Mouse (Mus musculus): Measurements from ENCODE around the gene Hs3st2. TPM values are rescaled to one million over a fixed set of nuclear protein-coding genes. Genes with fewer than 3 reads are reported as not detected.

Gene Hs3st2
- polyA plus RNA-seq, 1 experiment from 2014 or later: 0.10 TPM

GRCm38 (mm10) chr7:121517165-121517591 lies 125.5 kb downstream of the Hs3st2 start:
- no peaks in the 10 kb centered on the region for H3K36me3 ChIP-seq (ENCODE audit: control insufficient read depth, insufficient read depth, low read length)
- H3K4me2 ChIP-seq (ENCODE audit: low read depth, low read length): no peak overlapping the region
- H3K4me1 ChIP-seq (replicated peaks; ENCODE audit: control insufficient read depth, insufficient read depth, low read length): no peaks in the 10 kb centered on the region
- ATAC-seq (ENCODE audit: low read depth): no peak
- 65% methylated on average over 3 of the region's 3 CpGs for WGBS
- H3K27me3 ChIP-seq (ENCODE audit: control insufficient read depth, insufficient read depth, low read depth, low read length): no peaks in the 10 kb centered on the region
- H3K27ac ChIP-seq (ENCODE audit: low read length): no peak overlapping the region
- peaks cover 3% of the 10 kb centered on the region for H3K9me3 ChIP-seq (ENCODE audit: control insufficient read depth, low read length)
- H3K9ac ChIP-seq (ENCODE audit: low read length): no peak overlapping the region
- no peak overlapping the region for H3K4me3 ChIP-seq (ENCODE audit: low read length)

DNA sequence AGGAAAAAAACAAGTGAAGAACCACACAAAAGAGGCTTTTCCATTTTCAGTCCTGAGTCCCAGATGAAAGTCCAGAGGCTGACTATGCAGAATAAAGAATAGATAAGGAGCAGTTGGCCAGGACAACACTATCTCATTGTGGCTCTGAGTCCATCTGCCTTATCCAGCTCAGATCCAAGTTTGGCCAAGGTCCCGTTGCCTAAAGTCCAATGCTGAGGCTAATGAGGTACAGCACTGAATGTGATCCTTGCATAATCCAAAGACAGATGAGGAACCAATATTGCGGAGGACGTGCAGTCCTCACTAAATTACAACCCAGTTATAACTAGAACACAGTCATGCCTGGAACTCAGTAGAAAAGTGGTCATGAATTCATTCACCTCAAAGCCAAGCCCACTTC lies 130.5 kb downstream of the Hs3st2 start:
- no peak overlapping the region for H3K4me3 ChIP-seq (ENCODE audit: low read length)
- H3K4me1 ChIP-seq (replicated peaks; ENCODE audit: control insufficient read depth, insufficient read depth, low read length): no peaks in the 10 kb centered on the region
- no peak for ATAC-seq (ENCODE audit: low read depth)
- H3K27ac ChIP-seq (ENCODE audit: low read length): no peak overlapping the region
- H3K36me3 ChIP-seq (ENCODE audit: control insufficient read depth, insufficient read depth, low read length): no peaks in the 10 kb centered on the region
- H3K27me3 ChIP-seq (ENCODE audit: control insufficient read depth, insufficient read depth, low read depth, low read length): no peaks in the 10 kb centered on the region
- H3K4me2 ChIP-seq (ENCODE audit: low read depth, low read length): no peak overlapping the region
- no peak overlapping the region for H3K9ac ChIP-seq (ENCODE audit: low read length)
- WGBS: 81% methylated on average over 3 of the region's 3 CpGs
- peaks cover 3% of the 10 kb centered on the region for H3K9me3 ChIP-seq (ENCODE audit: control insufficient read depth, low read length)

DNA sequence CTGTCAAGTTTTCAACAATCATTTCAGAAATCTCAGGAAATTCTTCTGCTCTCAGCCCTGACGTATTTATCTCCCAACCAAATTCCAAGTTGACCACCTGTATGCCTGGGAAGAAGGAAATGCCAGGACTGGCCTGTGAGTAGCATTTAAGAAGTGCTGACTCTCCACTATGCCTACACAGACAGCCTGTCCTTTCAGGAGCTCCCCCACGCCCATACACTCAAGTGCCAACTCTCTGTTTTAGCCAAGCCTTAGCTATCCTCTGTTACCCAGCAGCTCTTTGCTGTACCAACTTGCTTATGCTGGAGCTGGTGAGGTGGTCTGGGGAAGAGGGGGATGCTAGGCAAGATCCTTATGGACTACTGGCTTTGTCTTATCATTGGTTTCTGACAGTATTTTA lies 137.4 kb downstream of the Hs3st2 start:
- no peak overlapping the region for H3K27ac ChIP-seq (ENCODE audit: low read length)
- H3K9ac ChIP-seq (ENCODE audit: low read length): no peak overlapping the region
- no peaks in the 10 kb centered on the region; the same call in 1 of the 2 replicates for H3K9me3 ChIP-seq (ENCODE audit: control insufficient read depth, low read length)
- H3K4me2 ChIP-seq (ENCODE audit: low read depth, low read length): no peak overlapping the region
- H3K4me3 ChIP-seq (ENCODE audit: low read length): no peak overlapping the region
- no peaks in the 10 kb centered on the region for H3K27me3 ChIP-seq (ENCODE audit: control insufficient read depth, insufficient read depth, low read depth, low read length)
- H3K36me3 ChIP-seq (ENCODE audit: control insufficient read depth, insufficient read depth, low read length): no peaks in the 10 kb centered on the region
- WGBS: 62% methylated on average over 2 of the region's 2 CpGs
- no peaks in the 10 kb centered on the region for H3K4me1 ChIP-seq (replicated peaks; ENCODE audit: control insufficient read depth, insufficient read depth, low read length)
- no peak for ATAC-seq (ENCODE audit: low read depth)

DNA sequence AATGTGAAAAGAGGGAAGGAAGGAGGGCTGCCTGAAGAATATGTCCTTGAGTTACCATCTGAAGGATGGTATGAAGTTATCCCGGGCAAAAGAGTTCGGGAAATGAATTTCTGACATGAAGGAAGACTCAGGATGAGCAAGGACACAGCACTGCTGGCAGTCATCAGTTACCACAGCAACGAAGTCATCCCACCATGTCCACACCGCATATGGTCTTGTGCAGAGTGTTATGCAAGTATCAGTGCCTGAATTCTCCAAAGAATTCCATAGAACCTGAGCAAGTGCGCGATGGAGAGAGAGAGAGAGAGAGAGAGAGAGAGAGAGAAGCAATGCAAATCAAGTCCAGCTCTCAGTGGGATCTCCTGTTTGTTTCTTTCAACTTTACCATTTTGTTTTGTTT lies 142.0 kb downstream of the Hs3st2 start:
- H3K27me3 ChIP-seq (ENCODE audit: control insufficient read depth, insufficient read depth, low read depth, low read length): no peaks in the 10 kb centered on the region
- no peak overlapping the region for H3K4me3 ChIP-seq (ENCODE audit: low read length)
- no peak for ATAC-seq (ENCODE audit: low read depth)
- H3K9ac ChIP-seq (ENCODE audit: low read length): no peak overlapping the region
- H3K36me3 ChIP-seq (ENCODE audit: control insufficient read depth, insufficient read depth, low read length): no peaks in the 10 kb centered on the region
- WGBS: 85% methylated on average over 6 of the region's 6 CpGs
- H3K27ac ChIP-seq (ENCODE audit: low read length): no peak overlapping the region
- H3K9me3 ChIP-seq (ENCODE audit: control insufficient read depth, low read length): no peaks in the 10 kb centered on the region; the same call in 1 of the 2 replicates
- no peak overlapping the region for H3K4me2 ChIP-seq (ENCODE audit: low read depth, low read length)
- no peaks in the 10 kb centered on the region for H3K4me1 ChIP-seq (replicated peaks; ENCODE audit: control insufficient read depth, insufficient read depth, low read length)

DNA sequence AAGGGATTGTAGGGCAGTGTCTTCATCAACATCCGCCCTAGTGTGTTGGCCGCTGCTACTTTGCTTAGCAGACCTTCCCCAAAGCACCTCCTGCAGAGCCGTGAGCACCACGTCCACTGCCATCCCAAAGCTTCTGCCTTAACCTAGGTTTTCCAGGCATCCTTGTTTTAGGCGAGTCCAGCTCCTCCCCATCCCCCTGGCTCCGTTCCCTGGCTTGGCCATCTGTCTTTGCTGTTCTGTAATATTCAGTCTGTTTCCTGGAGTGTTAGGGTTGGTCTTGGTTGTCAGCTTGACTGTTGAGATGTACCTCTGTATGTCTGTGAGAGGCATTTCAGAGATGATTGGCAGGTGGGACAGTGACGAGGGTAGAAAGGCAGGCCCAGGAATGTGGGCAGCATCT lies 142.7 kb downstream of the Hs3st2 start:
- no peaks in the 10 kb centered on the region; the same call in 1 of the 2 replicates for H3K9me3 ChIP-seq (ENCODE audit: control insufficient read depth, low read length)
- WGBS: 68% methylated on average over 7 of the region's 7 CpGs
- no peaks in the 10 kb centered on the region for H3K27me3 ChIP-seq (ENCODE audit: control insufficient read depth, insufficient read depth, low read depth, low read length)
- H3K4me1 ChIP-seq (replicated peaks; ENCODE audit: control insufficient read depth, insufficient read depth, low read length): no peaks in the 10 kb centered on the region
- no peak overlapping the region for H3K4me2 ChIP-seq (ENCODE audit: low read depth, low read length)
- H3K27ac ChIP-seq (ENCODE audit: low read length): no peak overlapping the region
- H3K9ac ChIP-seq (ENCODE audit: low read length): no peak overlapping the region
- H3K4me3 ChIP-seq (ENCODE audit: low read length): no peak overlapping the region
- no peak for ATAC-seq (ENCODE audit: low read depth)
- no peaks in the 10 kb centered on the region for H3K36me3 ChIP-seq (ENCODE audit: control insufficient read depth, insufficient read depth, low read length)

GRCm38 (mm10) chr7:121535987-121536386 lies 144.3 kb downstream of the Hs3st2 start:
- Histone ChIP-seq H3K27me3 (ENCODE audit: control insufficient read depth, insufficient read depth, low read depth, low read length) (no peaks in the 10 kb centered on the region), H3K9me3 (ENCODE audit: control insufficient read depth, low read length) (no peaks in the 10 kb centered on the region), H3K9ac (ENCODE audit: low read length) (no peak overlapping the region), H3K27ac (ENCODE audit: low read length) (no peak overlapping the region), H3K4me2 (ENCODE audit: low read depth, low read length) (no peak overlapping the region), H3K4me3 (ENCODE audit: low read length) (no peak overlapping the region), H3K4me1 (replicated peaks; ENCODE audit: control insufficient read depth, insufficient read depth, low read length) (no peaks in the 10 kb centered on the region), H3K36me3 (ENCODE audit: control insufficient read depth, insufficient read depth, low read length) (no peaks in the 10 kb centered on the region)
- 47% methylated on average over 4 of the region's 4 CpGs for WGBS
- no peak for ATAC-seq (ENCODE audit: low read depth)

GRCm38 (mm10) chr7:121539405-121540275 lies 148.0 kb downstream of the Hs3st2 start:
- no peaks in the 10 kb centered on the region for H3K9me3 ChIP-seq (ENCODE audit: control insufficient read depth, low read length)
- WGBS: 36% methylated on average over 19 of the region's 19 CpGs
- no peak overlapping the region for H3K4me3 ChIP-seq (ENCODE audit: low read length)
- H3K27me3 ChIP-seq (ENCODE audit: control insufficient read depth, insufficient read depth, low read depth, low read length): no peaks in the 10 kb centered on the region
- H3K4me2 ChIP-seq (ENCODE audit: low read depth, low read length): no peak overlapping the region
- no peak for ATAC-seq (ENCODE audit: low read depth)
- no peak overlapping the region for H3K27ac ChIP-seq (ENCODE audit: low read length)
- no peak overlapping the region for H3K9ac ChIP-seq (ENCODE audit: low read length)
- no peaks in the 10 kb centered on the region for H3K36me3 ChIP-seq (ENCODE audit: control insufficient read depth, insufficient read depth, low read length)
- no peaks in the 10 kb centered on the region for H3K4me1 ChIP-seq (replicated peaks; ENCODE audit: control insufficient read depth, insufficient read depth, low read length)

GRCm38 (mm10) chr7:121542458-121542857 lies 150.8 kb downstream of the Hs3st2 start:
- Histone ChIP-seq H3K4me1 (replicated peaks; ENCODE audit: control insufficient read depth, insufficient read depth, low read length) (no peaks in the 10 kb centered on the region), H3K9ac (ENCODE audit: low read length) (no peak overlapping the region), H3K27ac (ENCODE audit: low read length) (no peak overlapping the region), H3K27me3 (ENCODE audit: control insufficient read depth, insufficient read depth, low read depth, low read length) (no peaks in the 10 kb centered on the region), H3K4me3 (ENCODE audit: low read length) (no peak overlapping the region), H3K36me3 (ENCODE audit: control insufficient read depth, insufficient read depth, low read length) (no peaks in the 10 kb centered on the region), H3K9me3 (ENCODE audit: control insufficient read depth, low read length) (no peaks in the 10 kb centered on the region), H3K4me2 (ENCODE audit: low read depth, low read length) (no peak overlapping the region)
- no peak for ATAC-seq (ENCODE audit: low read depth)
- WGBS: 30% methylated on average over 2 of the region's 2 CpGs

GRCm38 (mm10) chr7:121549329-121550022 lies 157.8 kb downstream of the Hs3st2 start:
- H3K4me2 ChIP-seq (ENCODE audit: low read depth, low read length): no peak overlapping the region
- no peaks in the 10 kb centered on the region for H3K36me3 ChIP-seq (ENCODE audit: control insufficient read depth, insufficient read depth, low read length)
- no peak overlapping the region for H3K9ac ChIP-seq (ENCODE audit: low read length)
- ATAC-seq (ENCODE audit: low read depth): no peak
- no peaks in the 10 kb centered on the region for H3K9me3 ChIP-seq (ENCODE audit: control insufficient read depth, low read length)
- WGBS: 81% methylated on average over 18 of the region's 18 CpGs
- no peak overlapping the region for H3K27ac ChIP-seq (ENCODE audit: low read length)
- no peaks in the 10 kb centered on the region for H3K27me3 ChIP-seq (ENCODE audit: control insufficient read depth, insufficient read depth, low read depth, low read length)
- no peak overlapping the region for H3K4me3 ChIP-seq (ENCODE audit: low read length)
- H3K4me1 ChIP-seq (replicated peaks; ENCODE audit: control insufficient read depth, insufficient read depth, low read length): no peaks in the 10 kb centered on the region

Data from lung, embryonic 16.5 days (tissue).